Mouse (Mus musculus): ENCODE data around the gene S1pr1. TPM values are rescaled to one million over a fixed set of nuclear protein-coding genes. Genes with fewer than 3 reads are reported as not detected.

The S1pr1 gene
- total RNA-seq (2021), result 10 to 100 TPM; 61.7 to 62.3 TPM
- long read RNA-seq, transcript S1pr1-201 (2 exons, 3,046 nt), result major isoform, 28 of 40 reads
- long read RNA-seq, partial matches to known transcripts, result 9 of 40 reads
- long read RNA-seq, other reads (novel, unspliced or antisense), result 3 of 40 reads

DNA sequence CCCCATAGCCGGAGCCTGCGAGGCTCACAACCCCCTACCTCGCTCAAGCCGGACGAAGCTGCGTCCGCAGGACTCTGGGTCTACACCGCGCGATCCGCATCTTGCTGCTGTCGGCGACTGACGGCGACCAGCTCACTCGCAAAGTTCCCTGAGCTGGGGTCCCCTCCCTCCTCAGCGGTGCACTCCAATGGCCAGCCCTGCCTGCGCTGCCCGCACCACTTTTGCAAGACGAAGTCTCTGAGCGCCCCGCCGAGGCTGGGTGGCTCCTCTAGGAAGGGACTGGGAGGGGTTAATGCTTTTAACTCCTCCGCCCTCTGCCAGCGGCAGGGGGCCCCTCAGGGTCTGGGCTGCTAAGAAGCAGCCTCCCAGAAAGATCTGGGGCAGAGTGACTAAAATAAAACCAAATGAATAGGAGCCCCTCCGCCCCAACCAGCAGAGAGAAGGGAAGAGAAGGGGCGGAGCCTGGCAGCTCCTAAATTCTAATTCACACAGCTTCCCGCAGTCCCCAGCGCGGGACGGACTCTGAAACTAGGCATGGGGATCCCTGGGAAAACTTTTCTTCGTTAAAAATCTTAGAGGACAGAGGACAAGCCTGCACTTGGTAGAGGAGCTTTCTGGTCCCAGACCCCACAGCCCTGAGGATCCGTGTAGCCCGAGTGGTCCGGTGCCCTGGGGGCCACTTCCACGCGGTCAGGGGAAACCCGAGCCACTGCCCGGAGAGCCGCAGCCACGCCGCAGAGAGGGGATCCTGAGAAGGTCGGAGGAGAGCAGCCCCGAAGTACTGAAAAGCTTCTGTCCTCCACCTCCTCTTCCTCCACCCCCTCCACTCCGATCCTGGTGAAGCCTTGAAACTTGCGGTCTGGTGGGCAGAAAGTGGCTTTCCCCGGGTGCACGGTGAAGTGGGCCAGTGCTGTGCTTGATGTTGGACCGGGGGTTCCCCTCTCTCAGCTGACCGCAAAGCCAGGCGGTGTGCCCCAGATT, at the start of gene S1pr1:
Gene S1pr1, minus strand, starts transcription at position 402 of the 981 bp plus-strand sequence.
- peak; percentile 64 to 75 for DNase-seq (ENCODE audit: low spot score in 2 of 2)

DNA sequence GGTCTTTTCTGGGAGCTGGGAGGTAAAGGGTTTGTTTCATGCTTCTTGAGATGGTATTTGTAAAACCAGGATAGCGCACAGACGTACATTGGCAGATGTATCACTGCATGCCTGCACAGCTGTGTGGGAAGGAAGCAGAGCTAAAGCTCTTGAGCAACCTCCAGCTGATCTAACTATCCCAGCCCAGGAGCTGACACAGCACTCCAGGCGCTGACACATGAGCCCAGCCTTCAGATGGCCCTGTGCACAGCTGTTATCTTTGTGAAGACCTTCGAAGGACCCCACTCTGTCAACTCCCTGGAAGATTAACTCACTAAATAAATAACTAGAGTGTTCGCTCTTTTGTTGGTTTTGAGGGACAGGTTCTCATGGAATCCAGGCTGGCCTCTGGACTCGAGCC, 48.4 kb upstream of the S1pr1 start:
- DNase-seq (ENCODE audit: low spot score in 2 of 2), result no peak

DNA sequence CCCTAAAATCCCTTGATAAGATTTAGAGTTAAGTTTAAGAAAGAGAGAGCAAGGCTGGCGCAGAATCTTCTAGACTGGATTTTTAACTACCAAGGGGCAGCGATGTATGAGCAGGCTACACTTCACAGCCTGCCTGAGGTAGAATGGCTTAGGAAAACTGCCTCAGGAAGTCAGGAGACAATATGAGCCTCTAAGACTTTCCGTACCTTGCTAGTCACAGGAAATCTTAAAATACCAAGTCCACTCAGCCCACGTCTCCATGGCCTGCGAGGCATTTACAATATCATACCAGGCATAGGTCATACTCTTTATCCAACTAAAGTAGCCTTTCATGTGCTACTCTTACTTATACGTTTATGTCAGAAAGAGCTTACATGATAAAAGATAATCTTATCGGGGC, 48.0 kb upstream of the S1pr1 start:
- no peak for DNase-seq (ENCODE audit: low spot score in 2 of 2)

DNA sequence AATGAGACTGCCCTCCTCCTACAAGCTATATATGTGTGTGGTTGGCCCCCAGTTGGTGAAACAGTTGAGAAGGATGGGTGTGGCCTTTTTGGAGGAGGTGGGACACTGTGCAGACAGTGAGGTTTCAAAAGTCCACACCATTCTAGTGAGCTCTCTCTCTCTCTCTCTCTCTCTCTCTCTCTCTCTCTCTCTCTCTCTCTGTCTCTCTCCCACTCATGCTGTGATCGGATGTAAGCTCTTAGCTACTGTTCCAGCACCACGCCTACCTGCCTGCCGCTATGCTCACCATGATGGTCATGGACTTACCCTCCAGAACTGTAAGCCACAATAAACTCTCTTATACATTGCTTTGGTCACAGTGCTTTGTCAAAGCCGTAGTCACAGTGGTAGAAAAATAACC, 44.8 kb upstream of the S1pr1 start:
- no peak for DNase-seq (ENCODE audit: low spot score in 2 of 2)

DNA sequence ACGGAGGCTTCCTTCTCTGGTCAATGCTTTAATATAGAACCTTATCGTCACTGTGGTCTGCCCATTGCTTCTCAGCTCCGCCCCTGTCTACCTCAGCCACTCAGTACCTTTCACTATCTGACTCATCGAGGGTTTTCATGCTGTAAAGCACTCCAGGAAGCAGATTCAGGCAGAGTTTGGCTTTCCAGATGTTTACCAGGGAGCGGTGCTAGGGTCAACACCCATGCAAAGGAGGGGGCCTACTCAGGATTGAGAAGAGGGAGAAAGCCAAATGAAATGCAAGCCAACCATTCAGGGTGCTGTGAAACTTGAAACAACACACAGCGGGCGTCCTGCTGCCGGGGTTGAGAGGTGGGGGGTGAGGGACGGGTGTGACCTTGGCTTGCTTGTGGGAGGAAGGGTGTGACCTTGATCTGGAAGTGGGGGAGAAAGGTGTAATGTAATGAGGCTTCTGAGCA, 43.6 kb upstream of the S1pr1 start:
- no peak for DNase-seq (ENCODE audit: low spot score in 2 of 2)

DNA sequence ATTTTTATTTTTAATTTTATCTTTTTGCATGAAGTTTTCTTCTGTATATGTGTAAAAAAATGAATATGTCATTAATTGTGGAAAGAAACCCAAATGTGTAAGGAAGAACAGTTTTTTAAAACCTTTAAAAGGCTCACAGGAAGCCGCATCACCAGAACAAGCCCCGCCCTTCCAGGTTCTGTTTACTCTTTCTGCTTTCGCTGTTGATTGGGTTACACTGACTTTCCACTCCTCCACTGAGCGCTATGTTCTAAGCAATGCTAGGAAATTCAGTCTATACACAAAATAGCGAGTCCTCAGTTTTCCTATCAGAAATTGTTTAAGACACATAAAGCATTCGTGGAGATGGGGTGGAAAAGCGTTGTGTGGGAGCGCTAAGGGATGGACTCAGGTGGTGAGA, 39.6 kb upstream of the S1pr1 start:
- no peak for DNase-seq (ENCODE audit: low spot score in 2 of 2)

DNA sequence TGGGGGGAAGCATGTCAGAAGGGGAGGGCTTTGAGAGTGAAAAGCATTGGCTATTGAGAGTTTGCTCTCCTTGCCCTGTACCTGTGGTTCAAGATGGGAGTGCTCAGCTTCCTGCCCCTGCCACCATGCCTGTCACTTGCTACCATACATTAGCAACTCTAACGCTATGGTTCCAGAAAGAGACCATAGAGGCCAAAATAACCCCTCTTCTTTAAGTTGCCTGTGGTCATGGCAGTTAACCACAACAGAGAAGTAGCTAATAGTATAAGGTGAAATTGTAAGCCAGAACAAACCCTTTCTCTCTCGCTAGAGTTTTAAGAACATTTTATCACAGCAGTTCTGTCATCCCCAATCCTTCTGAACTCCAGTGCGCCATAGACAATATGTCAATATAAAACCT, 35.5 kb upstream of the S1pr1 start:
- DNase-seq (ENCODE audit: low spot score in 2 of 2), result no peak

DNA sequence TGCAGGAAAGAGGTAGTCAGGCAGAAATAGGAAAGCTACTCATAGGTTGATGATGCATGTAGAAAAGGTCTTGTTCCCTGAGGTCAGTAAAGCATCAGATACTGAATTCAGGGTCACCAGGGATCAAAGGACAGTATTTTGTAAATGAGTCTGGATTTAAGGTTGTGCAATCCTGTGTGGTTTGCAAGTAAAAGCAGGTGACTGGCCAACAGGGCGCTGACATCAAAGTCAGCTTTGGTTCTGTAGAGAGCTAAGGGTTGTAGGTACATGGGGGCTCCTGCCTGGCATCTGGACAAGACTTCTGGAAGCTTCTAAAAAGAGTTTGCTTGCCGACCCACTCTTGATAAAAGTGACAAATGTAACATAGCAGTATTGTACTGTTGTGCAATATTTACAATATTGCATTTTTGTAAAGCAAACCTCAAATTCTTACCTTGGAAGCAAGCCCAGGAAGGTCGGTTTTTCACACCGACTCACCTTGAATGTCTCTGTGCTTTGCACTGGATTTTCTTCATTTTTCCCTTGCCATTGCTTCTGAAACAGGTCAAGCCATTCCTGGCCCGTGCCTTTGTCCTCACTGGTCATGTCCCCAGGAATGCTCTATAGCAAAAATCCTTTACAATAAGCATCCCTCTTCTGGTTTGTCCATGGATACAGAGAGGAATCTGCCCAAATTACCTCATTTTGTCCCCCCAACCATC, 33.6 kb upstream of the S1pr1 start:
- DNase-seq (ENCODE audit: low spot score in 2 of 2), result no peak

DNA sequence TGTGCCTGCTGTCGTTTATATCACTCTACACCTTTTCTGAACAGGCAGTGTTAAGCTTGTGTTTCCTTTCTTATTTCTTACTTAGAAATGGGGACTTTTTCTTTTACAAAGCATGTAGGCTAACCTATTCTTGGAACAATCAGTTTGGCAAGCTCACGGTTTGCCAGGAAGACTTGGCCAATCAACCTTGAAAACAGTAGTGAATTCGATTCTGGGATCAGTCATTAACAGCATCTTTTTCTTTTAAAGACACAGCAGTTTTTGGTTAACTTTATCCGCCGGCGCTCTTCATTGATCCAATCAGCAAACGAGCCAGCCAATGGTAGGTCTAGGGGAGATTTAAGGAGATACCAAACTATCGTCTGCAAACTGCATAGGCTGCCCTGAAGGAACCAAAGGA, 31.6 kb upstream of the S1pr1 start:
- DNase-seq (ENCODE audit: low spot score in 2 of 2), result no peak

DNA sequence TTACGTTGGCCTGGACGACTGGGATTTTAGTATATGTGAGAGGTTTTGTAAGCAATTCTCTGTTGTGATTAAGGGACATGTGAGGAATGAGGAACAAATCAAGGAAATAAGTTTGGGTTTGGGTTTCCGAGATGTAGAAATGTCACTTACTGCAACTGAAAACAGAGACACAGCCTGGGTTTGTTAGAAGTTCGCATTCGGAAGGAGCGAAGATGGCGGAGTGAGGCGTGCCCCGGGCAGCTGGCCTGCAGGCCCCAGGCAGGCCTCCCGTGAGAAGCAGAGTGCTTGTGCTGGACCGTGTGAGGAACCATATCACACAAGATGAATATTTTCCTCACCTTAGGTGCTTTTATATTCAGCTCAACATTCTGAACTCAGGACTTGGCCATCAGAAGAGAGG, 30.2 kb upstream of the S1pr1 start:
- DNase-seq (ENCODE audit: low spot score in 2 of 2), result no peak

DNA sequence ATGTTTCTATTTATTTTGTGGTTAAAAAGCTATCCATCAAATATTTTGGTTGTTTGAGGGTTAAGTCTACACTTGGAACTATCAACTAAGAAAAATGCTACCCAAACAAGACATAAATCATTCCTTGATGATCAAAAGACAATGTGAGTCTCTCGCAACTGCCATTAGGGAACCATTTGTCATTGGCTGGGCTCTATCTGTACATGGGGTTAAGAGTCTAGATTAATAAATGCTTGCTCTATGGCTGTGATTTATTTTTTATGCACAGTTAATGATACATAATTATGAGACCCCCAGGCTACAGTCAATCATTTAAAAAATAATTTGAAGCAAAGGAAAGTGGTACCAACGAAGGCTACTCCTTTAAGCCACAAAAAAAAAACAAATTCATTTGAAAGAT, 23.7 kb upstream of the S1pr1 start:
- DNase-seq (ENCODE audit: low spot score in 2 of 2), result no peak

DNA sequence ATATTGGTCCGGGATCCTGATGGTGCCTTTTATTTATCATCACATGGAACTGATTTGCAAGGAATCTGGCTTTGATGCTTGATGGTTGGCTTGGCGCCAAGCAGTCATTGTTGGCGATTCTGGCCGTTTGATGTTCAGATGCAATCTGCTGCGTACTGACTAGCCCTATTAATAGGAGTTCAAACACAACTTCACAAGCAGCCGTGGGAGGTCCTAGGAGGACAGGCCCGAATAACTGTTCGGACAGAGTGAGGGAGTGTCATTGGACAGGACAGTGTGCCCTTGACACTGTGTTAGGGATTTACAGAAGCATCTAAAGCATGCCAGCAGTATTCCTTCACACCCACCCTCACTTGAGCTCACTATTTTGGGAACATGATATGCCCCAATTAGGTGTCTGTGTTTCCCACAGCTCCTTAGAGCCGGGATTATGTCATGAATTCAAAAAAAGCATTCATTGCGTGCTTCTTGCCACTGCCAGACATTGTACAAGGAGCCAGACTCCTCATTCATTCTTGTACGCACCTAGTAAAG, 23.0 kb upstream of the S1pr1 start:
- peak; percentile 57 to 58 for DNase-seq (ENCODE audit: low spot score in 2 of 2)

DNA sequence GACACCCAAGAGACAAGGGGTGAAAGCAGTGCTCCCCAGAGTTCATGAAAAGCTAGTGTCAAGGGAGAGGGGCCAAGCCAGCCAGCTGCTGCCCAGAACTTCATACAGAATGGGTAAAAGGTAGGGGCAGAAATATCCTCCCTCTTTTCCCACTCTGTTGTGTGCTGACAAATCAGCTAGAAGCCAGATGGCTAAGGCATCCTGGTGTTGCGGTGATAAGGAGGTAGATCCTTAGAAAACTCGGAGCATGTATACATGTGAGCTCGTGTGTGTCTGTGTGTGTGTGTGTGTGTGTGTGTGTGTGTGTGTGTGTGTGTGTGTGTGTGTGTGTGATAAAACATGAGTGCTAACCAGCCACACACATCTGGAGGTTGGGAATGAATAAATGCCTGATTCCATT, 20.7 kb upstream of the S1pr1 start:
- DNase-seq (ENCODE audit: low spot score in 2 of 2), result no peak

DNA sequence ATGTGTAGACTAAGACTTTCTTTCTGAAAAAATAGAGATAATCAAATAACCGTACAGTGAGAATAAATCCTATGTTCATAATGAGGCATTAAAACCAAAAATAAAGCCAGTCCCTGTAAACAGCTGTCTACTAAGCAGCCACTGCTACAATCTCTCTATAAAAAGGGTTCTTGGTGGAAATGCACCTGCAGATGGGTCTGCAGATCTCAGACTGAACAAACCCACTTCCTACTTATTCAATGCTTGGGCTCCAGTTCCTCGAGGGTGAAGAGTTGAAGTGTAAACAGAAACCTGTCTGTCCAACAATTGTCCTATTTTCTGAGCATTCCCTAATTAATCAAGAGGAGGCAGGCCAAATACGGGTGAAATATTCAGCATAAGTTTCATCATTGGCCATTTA, 20.0 kb upstream of the S1pr1 start:
- no peak for DNase-seq (ENCODE audit: low spot score in 2 of 2)

DNA sequence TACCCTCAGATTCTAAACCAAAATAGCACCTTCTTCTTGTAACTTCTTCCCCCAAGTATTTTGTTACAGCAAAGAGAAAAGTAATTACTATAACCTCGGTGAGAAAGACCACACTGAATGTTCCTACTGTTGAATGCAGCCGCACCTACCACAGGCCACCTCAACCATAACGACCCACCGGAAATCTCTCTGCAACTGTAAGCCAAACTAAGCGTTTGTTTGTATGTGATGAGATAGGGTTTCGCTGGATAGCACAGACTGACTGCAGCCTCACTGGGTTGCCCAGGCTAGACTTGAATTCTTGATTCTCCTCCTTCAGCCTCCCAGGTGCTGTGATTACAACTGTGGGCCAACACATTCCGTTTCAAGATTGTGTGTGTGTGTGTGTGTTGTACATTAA, 15.5 kb upstream of the S1pr1 start:
- no peak for DNase-seq (ENCODE audit: low spot score in 2 of 2)

DNA sequence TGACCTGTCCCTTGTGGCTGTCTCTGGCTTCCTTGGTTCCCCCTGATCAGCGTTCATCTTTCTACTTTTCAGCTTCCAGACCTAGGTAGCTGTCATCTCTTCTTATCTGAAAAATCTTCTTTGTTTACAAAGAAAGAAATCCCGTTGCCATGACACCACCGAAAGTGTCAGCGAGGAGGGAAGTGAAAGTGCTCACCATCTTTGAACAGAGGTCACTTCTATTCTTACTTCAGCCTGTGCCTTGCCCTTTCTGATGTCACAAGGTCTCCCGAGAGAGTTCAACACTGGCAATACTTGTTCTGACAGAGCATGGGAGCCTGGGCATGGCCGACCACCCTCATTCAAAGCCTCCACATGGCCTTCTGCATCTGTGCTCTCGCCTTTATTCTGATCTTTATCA, 14.3 kb upstream of the S1pr1 start:
- DNase-seq (ENCODE audit: low spot score in 2 of 2), result no peak

DNA sequence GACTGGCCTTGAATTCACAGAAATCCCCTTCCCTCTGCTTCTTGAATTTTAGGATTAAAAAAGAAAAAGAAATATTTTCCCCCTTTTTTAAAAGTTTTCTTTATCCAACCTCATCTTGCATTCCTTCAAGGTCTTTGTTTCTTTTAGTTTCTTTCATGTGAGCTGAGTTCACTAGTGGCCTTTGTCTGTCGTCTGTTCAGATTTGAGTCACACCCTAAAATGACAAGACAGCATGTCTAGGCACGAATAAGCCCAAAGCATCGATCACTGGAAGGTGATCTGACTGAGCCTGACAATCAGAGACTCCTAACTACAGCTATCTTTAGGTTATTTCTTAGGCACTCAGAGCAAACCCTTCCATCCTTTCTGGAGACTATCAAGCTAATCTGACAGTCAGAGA, 13.3 kb upstream of the S1pr1 start:
- no peak for DNase-seq (ENCODE audit: low spot score in 2 of 2)

DNA sequence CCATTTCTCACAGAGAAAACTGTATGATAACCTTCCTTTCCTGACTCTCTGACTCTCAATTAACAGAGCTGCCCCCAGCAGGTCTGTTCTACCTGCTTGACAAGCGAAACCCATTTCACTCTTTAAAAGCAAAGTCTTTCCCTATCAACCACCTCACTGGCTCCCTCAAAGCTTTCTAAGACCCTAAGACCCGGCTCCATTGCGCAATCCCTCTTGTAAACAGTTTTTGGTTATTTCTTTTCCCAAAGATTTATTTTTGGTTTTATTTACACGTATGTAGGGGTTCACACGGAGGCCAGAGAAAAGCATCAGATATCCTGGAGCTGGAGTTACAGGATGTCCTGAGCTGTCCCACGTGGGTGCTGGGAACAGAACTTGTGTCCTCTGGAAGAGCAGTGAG, 4.0 kb upstream of the S1pr1 start:
- no peak for DNase-seq (ENCODE audit: low spot score in 2 of 2)

DNA sequence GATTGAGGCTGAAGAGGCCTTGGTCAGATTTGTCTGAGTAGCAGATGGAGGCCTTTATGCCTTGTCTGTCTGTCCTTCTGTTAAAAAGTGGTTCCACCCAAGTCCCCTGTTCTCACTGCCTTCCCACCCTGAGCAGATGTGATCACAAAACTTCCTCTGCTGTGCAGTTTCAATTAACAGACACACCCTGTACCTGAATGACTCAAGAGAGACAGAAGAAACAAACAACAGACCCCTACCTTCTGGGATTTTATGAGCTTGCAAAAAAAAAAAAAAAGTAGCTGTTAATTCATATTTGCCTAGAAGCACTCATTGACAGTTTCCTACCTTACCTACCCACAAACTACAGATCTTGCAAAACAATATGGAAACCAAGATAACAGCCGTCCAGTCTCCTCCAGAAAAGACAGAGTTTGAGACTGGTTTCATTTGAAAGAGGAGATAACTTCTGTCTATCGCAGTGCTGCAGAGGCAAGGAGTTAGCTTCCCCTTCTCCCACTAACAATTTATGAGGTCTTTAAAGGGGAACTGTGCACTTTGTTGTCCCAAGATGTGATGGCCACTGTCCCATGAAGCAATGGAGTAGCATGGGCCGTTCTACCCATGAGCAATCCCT, 1.1 kb upstream of the S1pr1 start:
- DNase-seq (ENCODE audit: low spot score in 2 of 2), result no peak

DNA sequence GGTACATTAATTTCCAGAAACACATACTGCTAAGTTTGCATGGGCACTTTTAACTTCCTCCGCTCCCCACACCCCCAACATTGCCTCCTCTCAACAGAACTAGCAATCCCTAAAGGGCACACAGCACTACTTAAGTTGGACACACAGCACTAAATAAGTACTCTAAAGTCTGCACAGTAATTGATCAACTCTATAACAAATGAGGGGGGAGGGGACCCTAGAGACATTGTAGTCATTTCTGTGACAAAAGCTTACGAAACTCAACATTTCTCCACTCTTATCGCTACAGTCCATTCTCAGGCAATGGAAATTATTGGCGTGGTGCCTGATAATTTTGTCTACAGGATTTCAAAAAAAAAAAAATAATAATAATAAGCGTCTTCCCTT, 830 bp downstream of the S1pr1 start:
- DNase-seq (ENCODE audit: low spot score in 2 of 2), result peak in 1 of 2 experiments; percentile 22

DNA sequence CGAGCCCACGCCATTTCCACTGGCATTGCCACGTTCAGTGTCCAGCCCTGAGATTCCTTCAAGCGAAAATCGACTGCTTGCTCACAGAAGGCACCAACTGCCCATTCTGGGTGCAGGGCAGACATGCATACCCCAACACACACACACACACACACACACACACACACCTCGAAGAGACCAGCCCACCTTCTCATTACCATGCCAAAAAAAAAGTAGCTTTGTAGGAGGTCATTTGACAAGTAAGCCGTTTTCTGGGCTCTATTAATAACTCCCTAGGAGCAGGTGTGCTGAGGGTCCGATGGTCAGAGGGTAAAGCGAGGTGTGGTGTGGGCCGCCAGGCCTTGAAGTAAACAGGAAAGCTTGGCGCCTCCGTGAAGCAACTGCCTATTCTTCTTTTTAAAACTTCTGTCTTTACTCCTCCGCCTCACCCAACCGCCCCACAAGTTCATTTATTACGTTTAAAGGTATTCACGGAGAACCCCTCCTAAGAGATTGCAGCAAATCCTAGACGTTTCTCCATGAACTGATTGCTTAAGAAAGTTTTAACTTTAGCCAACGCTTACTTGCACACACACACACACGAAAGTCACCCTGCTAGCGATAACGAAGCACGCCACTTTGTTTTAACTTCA, 1.3 kb downstream of the S1pr1 start:
- peak in 1 of 2 experiments; percentile 10 for DNase-seq (ENCODE audit: low spot score in 2 of 2)

Data from layer of hippocampus, postnatal 10 days (tissue).